Mouse (Mus musculus): ENCODE results near the gene Ccl26. TPM values are rescaled to one million over a fixed set of nuclear protein-coding genes. Genes with fewer than 3 reads are reported as not detected.

Gene Ccl26
- polyA plus RNA-seq, 1 experiment, result not detected

DNA sequence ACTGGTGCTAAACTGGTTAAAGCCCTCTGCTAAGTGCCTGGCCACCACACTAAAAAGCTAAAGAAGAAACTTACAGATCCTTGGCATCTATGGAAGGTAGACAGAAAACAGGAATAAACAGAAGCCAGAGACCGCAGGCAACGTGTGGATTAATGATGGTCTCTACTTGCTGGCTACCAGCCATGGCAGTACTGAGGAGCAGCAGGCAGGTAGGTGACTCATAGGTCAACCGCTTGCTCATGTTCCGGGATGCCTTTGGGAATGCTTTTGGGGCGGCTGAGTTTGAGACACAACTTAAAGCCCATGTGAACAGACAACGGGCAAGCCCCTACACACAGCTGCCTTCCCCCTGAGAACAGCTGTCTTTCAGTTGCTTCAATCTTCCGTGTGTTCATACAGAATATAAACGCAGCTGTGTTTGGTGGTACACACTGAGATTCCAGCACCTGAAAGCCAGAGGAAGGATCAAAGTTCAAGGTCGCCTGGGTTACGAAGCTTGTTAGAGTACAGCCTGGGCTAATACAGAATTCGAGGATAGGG, 32.0 kb downstream of the Ccl26 start:
- Histone ChIP-seq H3K36me3 (ENCODE audit: control insufficient read depth, insufficient read depth, low read length) (no peaks in the 10 kb centered on the region), H3K27me3 (ENCODE audit: control insufficient read depth, insufficient read depth, low read length) (no peaks in the 10 kb centered on the region), H3K4me1 (replicated peaks; ENCODE audit: control insufficient read depth, insufficient read depth, low read length) (no peaks in the 10 kb centered on the region), H3K4me3 (ENCODE audit: control insufficient read depth, insufficient read depth, low read length) (no peak overlapping the region), H3K27ac (ENCODE audit: control insufficient read depth, insufficient read depth, low read length) (no peak overlapping the region)
- 94% methylated on average over 11 of the region's 11 CpGs for WGBS
- TF ChIP-seq POLR2A (IDR thresholded peaks at IDR 0.05; ENCODE audit: control insufficient read depth, extremely low read depth, insufficient read depth, low read length, poor library complexity), result no peak
- TF ChIP-seq CTCF (IDR thresholded peaks at IDR 0.05; ENCODE audit: borderline replicate concordance, control insufficient read depth, extremely low read depth, insufficient read depth, low read length, poor library complexity), result no peak
- no peak for DNase-seq

DNA sequence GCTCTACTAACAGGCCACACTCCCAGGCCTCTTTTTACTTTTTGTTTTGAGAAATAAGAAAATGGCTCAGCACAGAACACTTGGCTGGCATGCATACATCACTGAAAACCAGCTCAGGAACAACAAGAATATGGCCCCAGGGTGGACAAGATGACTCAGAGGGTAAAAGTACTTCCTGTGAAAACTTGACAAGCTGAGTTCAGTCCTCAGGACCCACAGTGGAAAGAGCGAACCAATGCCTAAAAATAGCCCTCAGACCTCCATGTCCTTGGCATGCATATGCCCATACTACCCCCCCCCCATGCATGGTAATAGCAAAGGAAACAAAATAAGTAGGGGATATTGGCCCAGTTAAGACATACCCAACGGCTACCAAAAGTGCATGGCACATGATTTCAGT, 33.4 kb downstream of the Ccl26 start:
- Histone ChIP-seq H3K27ac (ENCODE audit: control insufficient read depth, insufficient read depth, low read length) (no peak overlapping the region), H3K4me1 (replicated peaks; ENCODE audit: control insufficient read depth, insufficient read depth, low read length) (no peaks in the 10 kb centered on the region), H3K4me3 (ENCODE audit: control insufficient read depth, insufficient read depth, low read length) (no peak overlapping the region), H3K27me3 (ENCODE audit: control insufficient read depth, insufficient read depth, low read length) (no peaks in the 10 kb centered on the region), H3K36me3 (ENCODE audit: control insufficient read depth, insufficient read depth, low read length) (no peaks in the 10 kb centered on the region)
- TF ChIP-seq POLR2A (IDR thresholded peaks at IDR 0.05; ENCODE audit: control insufficient read depth, extremely low read depth, insufficient read depth, low read length, poor library complexity) (no peak), CTCF (IDR thresholded peaks at IDR 0.05; ENCODE audit: borderline replicate concordance, control insufficient read depth, extremely low read depth, insufficient read depth, low read length, poor library complexity) (no peak)
- DNase-seq, result no peak
- WGBS, result 88% methylated on average over 2 of the region's 2 CpGs

DNA sequence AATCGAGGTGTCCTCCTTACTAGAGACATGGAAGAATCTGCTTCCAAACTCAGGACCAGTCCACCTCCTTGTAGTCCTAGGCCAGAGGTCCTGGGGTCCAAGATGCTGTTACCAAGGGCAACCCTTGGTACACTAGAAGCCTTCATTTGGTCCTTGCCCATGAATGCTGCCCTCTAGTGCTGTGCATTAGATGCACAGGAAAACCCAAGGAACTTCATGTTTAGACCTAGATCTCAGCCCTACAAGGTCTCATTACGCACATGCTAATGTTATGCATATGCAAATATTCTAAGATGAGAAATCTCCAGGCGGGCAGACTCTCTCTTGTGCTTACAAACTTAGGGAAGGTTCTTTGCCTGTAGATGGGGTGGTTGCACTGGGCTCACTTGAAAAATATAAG, 34.1 kb downstream of the Ccl26 start:
- no peak for DNase-seq
- TF ChIP-seq CTCF (IDR thresholded peaks at IDR 0.05; ENCODE audit: borderline replicate concordance, control insufficient read depth, extremely low read depth, insufficient read depth, low read length, poor library complexity) (no peak), POLR2A (IDR thresholded peaks at IDR 0.05; ENCODE audit: control insufficient read depth, extremely low read depth, insufficient read depth, low read length, poor library complexity) (no peak)
- H3K27me3 ChIP-seq (ENCODE audit: control insufficient read depth, insufficient read depth, low read length), result no peaks in the 10 kb centered on the region
- H3K4me3 ChIP-seq (ENCODE audit: control insufficient read depth, insufficient read depth, low read length), result no peak overlapping the region
- no peaks in the 10 kb centered on the region for H3K4me1 ChIP-seq (replicated peaks; ENCODE audit: control insufficient read depth, insufficient read depth, low read length)
- H3K27ac ChIP-seq (ENCODE audit: control insufficient read depth, insufficient read depth, low read length), result no peak overlapping the region
- H3K36me3 ChIP-seq (ENCODE audit: control insufficient read depth, insufficient read depth, low read length), result no peaks in the 10 kb centered on the region
- WGBS, result 91% methylated on average over 3 of the region's 3 CpGs

DNA sequence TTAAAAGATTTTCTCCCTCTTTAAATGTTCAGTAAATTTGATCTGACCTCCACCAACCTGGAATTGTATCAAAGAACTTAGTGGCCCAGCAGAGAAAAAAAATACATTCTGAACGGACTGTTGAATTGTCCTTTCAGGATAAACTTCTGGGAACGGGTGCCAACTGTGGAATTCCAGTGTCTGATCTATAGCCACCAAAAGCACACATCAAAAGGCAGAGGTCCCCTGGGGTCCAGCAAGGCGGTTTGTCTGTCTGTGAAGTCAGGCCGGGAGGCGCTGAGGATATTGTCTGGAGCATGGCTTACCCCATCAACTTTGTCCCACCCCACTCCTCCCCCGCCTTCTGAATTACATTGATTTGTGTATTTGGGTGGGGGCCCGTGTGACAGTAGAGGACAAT, 35.4 kb downstream of the Ccl26 start:
- no peak for DNase-seq
- Histone ChIP-seq H3K27me3 (ENCODE audit: control insufficient read depth, insufficient read depth, low read length) (no peaks in the 10 kb centered on the region), H3K27ac (ENCODE audit: control insufficient read depth, insufficient read depth, low read length) (no peak overlapping the region), H3K4me3 (ENCODE audit: control insufficient read depth, insufficient read depth, low read length) (no peak overlapping the region), H3K36me3 (ENCODE audit: control insufficient read depth, insufficient read depth, low read length) (no peaks in the 10 kb centered on the region), H3K4me1 (replicated peaks; ENCODE audit: control insufficient read depth, insufficient read depth, low read length) (no peaks in the 10 kb centered on the region)
- TF ChIP-seq CTCF (IDR thresholded peaks at IDR 0.05; ENCODE audit: borderline replicate concordance, control insufficient read depth, extremely low read depth, insufficient read depth, low read length, poor library complexity), result no peak
- TF ChIP-seq POLR2A (IDR thresholded peaks at IDR 0.05; ENCODE audit: control insufficient read depth, extremely low read depth, insufficient read depth, low read length, poor library complexity), result no peak
- WGBS, result 92% methylated on average over 7 of the region's 7 CpGs

- H3K4me1 ChIP-seq (replicated peaks; ENCODE audit: control insufficient read depth, insufficient read depth, low read length), result no peaks in the 10 kb centered on the region
- H3K4me3 ChIP-seq (ENCODE audit: control insufficient read depth, insufficient read depth, low read length), result no peak overlapping the region
Observed at GRCm38 (mm10) chr5:135524660-135525560, 38.5 kb downstream of the Ccl26 start.

DNA sequence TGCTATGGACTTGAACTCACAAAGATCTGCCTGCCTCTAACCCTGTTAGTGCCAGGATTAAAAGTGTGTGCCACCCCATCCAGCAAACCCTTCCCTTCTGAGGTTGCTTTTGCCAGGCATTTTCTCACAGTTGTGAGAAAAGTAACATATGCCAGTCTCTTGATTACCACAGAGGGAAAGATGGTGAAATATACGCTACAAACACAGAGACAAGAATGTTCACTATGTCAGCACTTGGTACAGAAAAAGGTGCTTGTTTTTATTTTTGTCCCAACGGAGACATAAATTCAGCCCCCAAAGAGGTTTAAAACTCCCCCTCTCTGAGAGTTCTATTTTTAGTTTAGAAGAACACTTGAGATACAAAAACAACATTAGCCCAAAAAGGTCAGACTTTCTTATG, 39.3 kb downstream of the Ccl26 start:
- DNase-seq, result no peak
- TF ChIP-seq POLR2A (IDR thresholded peaks at IDR 0.05; ENCODE audit: control insufficient read depth, extremely low read depth, insufficient read depth, low read length, poor library complexity), result no peak
- H3K36me3 ChIP-seq (ENCODE audit: control insufficient read depth, insufficient read depth, low read length), result no peaks in the 10 kb centered on the region
- WGBS, result 96% methylated on average over 2 of the region's 2 CpGs
- no peaks in the 10 kb centered on the region for H3K4me1 ChIP-seq (replicated peaks; ENCODE audit: control insufficient read depth, insufficient read depth, low read length)
- no peak overlapping the region for H3K27ac ChIP-seq (ENCODE audit: control insufficient read depth, insufficient read depth, low read length)
- H3K27me3 ChIP-seq (ENCODE audit: control insufficient read depth, insufficient read depth, low read length), result no peaks in the 10 kb centered on the region
- no peak overlapping the region for H3K4me3 ChIP-seq (ENCODE audit: control insufficient read depth, insufficient read depth, low read length)

More at GRCm38 (mm10) chr5:135524660-135525560, 38.5 kb downstream of the Ccl26 start:
- no peak for DNase-seq
- no peaks in the 10 kb centered on the region for H3K36me3 ChIP-seq (ENCODE audit: control insufficient read depth, insufficient read depth, low read length)
- no peaks in the 10 kb centered on the region for H3K27me3 ChIP-seq (ENCODE audit: control insufficient read depth, insufficient read depth, low read length)
- WGBS, result 21% methylated on average over 11 of the region's 11 CpGs
- H3K27ac ChIP-seq (ENCODE audit: control insufficient read depth, insufficient read depth, low read length), result no peak overlapping the region
- TF ChIP-seq CTCF (IDR thresholded peaks at IDR 0.05; ENCODE audit: borderline replicate concordance, control insufficient read depth, extremely low read depth, insufficient read depth, low read length, poor library complexity), result no peak
- no peak for TF ChIP-seq POLR2A (IDR thresholded peaks at IDR 0.05; ENCODE audit: control insufficient read depth, extremely low read depth, insufficient read depth, low read length, poor library complexity)
